Mouse (Mus musculus) intestine, embryonic 16.5 days (tissue): ENCODE results near the gene Olfr649. TPM values are rescaled to one million over a fixed set of nuclear protein-coding genes. Genes with fewer than 3 reads are reported as not detected.

Experiments
- ATAC-seq: fragments of 200-750 bp; cut with Nextera tagmentation; 2 replicates; pipeline ENCODE4 v1.8.0; 2017; ENCODE audit warnings: moderate TSS enrichment, moderate library complexity
- H3K27ac ChIP-seq: fragments of 300-500 bp; sonication (generic); 2 replicates; pipeline ENCODE4 v1.5.1; 2014; ENCODE audit warnings: mild to moderate bottlenecking, low read length
- H3K27me3 ChIP-seq: fragments of 300-500 bp; sonication (generic); replicated peaks from 2 replicates; pipeline ENCODE4 v1.6.1; 2014; ENCODE audit warnings: low read length, control low read depth, mixed read lengths; ENCODE audit not compliant: control insufficient read depth, insufficient read depth
- H3K36me3 ChIP-seq: fragments of 300-500 bp; sonication (generic); 2 replicates; pipeline ENCODE4 v1.6.1; 2014; ENCODE audit warnings: low read length, control low read depth; ENCODE audit not compliant: control insufficient read depth, insufficient read depth
- H3K4me1 ChIP-seq: fragments of 300-500 bp; sonication (generic); 2 replicates; pipeline ENCODE4 v1.6.1; 2014; ENCODE audit warnings: low read length, control low read depth, mixed read lengths; ENCODE audit not compliant: control insufficient read depth, insufficient read depth
- H3K4me2 ChIP-seq: fragments of 300-500 bp; sonication (generic); 2 replicates; pipeline ENCODE4 v1.6.1; 2014; ENCODE audit warnings: low read depth, low read length, control low read depth
- H3K4me3 ChIP-seq: fragments of 300-500 bp; sonication (generic); 2 replicates; pipeline ENCODE4 v1.5.1; 2014; ENCODE audit warnings: mild to moderate bottlenecking, low read length
- H3K9ac ChIP-seq: fragments of 300-500 bp; sonication (generic); 2 replicates; pipeline ENCODE4 v1.6.1; 2014; ENCODE audit warnings: low read depth, low read length
- H3K9me3 ChIP-seq: fragments of 300-500 bp; sonication (generic); 2 replicates; pipeline ENCODE4 v1.6.1; 2016; ENCODE audit warnings: low read length, control low read depth; ENCODE audit not compliant: control insufficient read depth
- WGBS: fragments of 180-500 bp; shearing (Covaris S2); extraction: QIAGEN DNeasy Blood & Tissue Kit; methylation state at CpG from one replicate; pipeline ENCODE4 v1.1.7; 2014; 5-methylcytosine and 5-hydroxymethylcytosine counted together
- polyA plus RNA-seq: library from polyadenylated mRNA; unstranded; fragments of >200 nt; fragmentation: Nextera tagmentation; extraction: Ambion mirVana; gene quantifications from 2 replicates; pipeline ENCODE4 v1.2.1, GENCODE M21; 2015

The Olfr649 gene
- polyA plus RNA-seq, 1 experiment from 2014 or later = not detected

DNA sequence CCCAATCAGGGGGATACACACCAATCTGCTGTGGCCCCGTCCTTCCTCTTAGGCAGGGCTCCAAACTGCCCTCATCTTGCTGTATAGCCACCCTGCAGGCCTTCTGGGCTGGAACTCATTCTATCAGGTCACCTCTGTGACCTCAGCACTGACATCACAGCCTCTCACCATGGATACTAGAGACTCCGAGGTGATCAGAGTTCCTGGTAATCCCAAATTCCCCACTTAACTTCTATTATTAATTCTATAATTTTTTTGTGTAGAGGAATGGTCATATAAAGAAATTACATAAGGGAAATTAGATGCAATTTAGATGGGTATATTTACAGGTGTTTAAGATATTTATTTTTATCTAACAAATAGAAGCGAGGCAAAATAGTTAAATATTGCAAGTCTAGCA lies 52.6 kb downstream of the Olfr649 start, which contains the start of gene Ubqln3:
TSS of gene Ubqln3 (minus strand) at position 101 of the 400 bp plus-strand sequence.
- H3K27me3 ChIP-seq = no peaks in the 10 kb centered on the region
- no peak within 1 kb of the TSS for H3K27ac ChIP-seq
- H3K9ac ChIP-seq = no peak within 1 kb of the TSS
- WGBS = 67% methylated on average over 3 of the region's 3 CpGs
- H3K4me3 ChIP-seq = no peak within 1 kb of the TSS
- ATAC-seq = no peak
- no peaks in the 10 kb centered on the region for H3K9me3 ChIP-seq
- no peaks in the 10 kb centered on the region for H3K36me3 ChIP-seq
- no peak within 1 kb of the TSS for H3K4me2 ChIP-seq
- no peaks in the 10 kb centered on the region for H3K4me1 ChIP-seq

Other genes with a start within 250 kb of the Olfr649 start
- gene Olfr635, start 224.8 kb downstream of the Olfr649 start, polyA plus RNA-seq = not detected in 2 replicates
- gene Olfr638, start 197.2 kb downstream of the Olfr649 start, polyA plus RNA-seq = not detected in 2 replicates
- not detected in 2 replicates for gene Olfr639, start 178.7 kb downstream of the Olfr649 start, polyA plus RNA-seq
- not detected in 2 replicates for gene Olfr640, start 170.4 kb downstream of the Olfr649 start, polyA plus RNA-seq
- not detected in 2 replicates for gene Olfr641, start 160.5 kb downstream of the Olfr649 start, polyA plus RNA-seq
- gene Olfr642, start 143.3 kb downstream of the Olfr649 start, polyA plus RNA-seq = not detected in 2 replicates
- gene 4930516K23Rik, start 134.5 kb downstream of the Olfr649 start, polyA plus RNA-seq = not detected in 2 replicates
- gene Olfr644, start 124.1 kb downstream of the Olfr649 start, polyA plus RNA-seq = not detected in 2 replicates
- gene Olfr645, start 110.5 kb downstream of the Olfr649 start, polyA plus RNA-seq = not detected in 2 replicates
- gene Olfr646, start 91.1 kb downstream of the Olfr649 start, polyA plus RNA-seq = not detected in 2 replicates
- gene Ubqln5, start 66.2 kb downstream of the Olfr649 start, polyA plus RNA-seq = not detected in 2 replicates
- gene Olfr643, start 58.6 kb downstream of the Olfr649 start, polyA plus RNA-seq = not detected in 2 replicates
- gene Ubqln3, start 52.7 kb downstream of the Olfr649 start, polyA plus RNA-seq = not detected in 2 replicates
- not detected in 2 replicates for gene Ubqlnl, start 45.4 kb downstream of the Olfr649 start, polyA plus RNA-seq
- not detected in 2 replicates for gene Olfm5, start 31.2 kb downstream of the Olfr649 start, polyA plus RNA-seq
- gene Olfr648, start 12.6 kb downstream of the Olfr649 start, polyA plus RNA-seq = 0.11 and 0.20 TPM in 2 replicates
- gene Trim6, start 22.8 kb upstream of the Olfr649 start, polyA plus RNA-seq = 0.78 and 1.2 TPM in 2 replicates
- 2.0 and 2.6 TPM in 2 replicates for gene Trim34a, start 48.5 kb upstream of the Olfr649 start, polyA plus RNA-seq
- 0.33 and 0.47 TPM in 2 replicates for gene Trim5, start 92.1 kb upstream of the Olfr649 start, polyA plus RNA-seq
- 5.1 and 6.3 TPM in 2 replicates for gene Trim12a, start 119.5 kb upstream of the Olfr649 start, polyA plus RNA-seq
- 0.13 TPM in 1 of 2 replicates, not detected in the other for gene Trim34b, start 133.5 kb upstream of the Olfr649 start, polyA plus RNA-seq
- gene Trim12c, start 157.4 kb upstream of the Olfr649 start, polyA plus RNA-seq = 1.9 and 2.5 TPM in 2 replicates
- 0.06 and 0.20 TPM in 2 replicates for gene Trim30b, start 173.9 kb upstream of the Olfr649 start, polyA plus RNA-seq
- gene Trim30c, start 204.9 kb upstream of the Olfr649 start, polyA plus RNA-seq = 0.31 and 0.34 TPM in 2 replicates